Mouse (Mus musculus) adrenal gland, postnatal 14 days (tissue): Measurements from ENCODE around the gene Rpl31. TPM values are rescaled to one million over a fixed set of nuclear protein-coding genes. Genes with fewer than 3 reads are reported as not detected.

ENCODE experiments used
- DNase-seq: peaks from one replicate; pipeline ENCODE4 v3.0.0; 2021; ENCODE audit warnings: mixed read lengths
- long read RNA-seq, 2 experiments: library from polyadenylated mRNA; stranded (forward); transcript quantifications; one replicate each; pipeline ENCODE4 v2.0.0; 2021
- total RNA-seq: library from RNA; stranded (reverse); gene quantifications from 2 replicates; pipeline ENCODE4 v1.2.3, GENCODE M21; 2021

The Rpl31 gene
- total RNA-seq: 875 and 1,080 TPM in 2 replicates
- long read RNA-seq, experiment 1, transcript Rpl31-202 (5 exons, 487 nt): minor isoform, 39 of 153 reads
- long read RNA-seq, experiment 1, transcript Rpl31-201 (5 exons, 1,049 nt): minor isoform, 43 of 153 reads
- long read RNA-seq, experiment 1, transcript Rpl31-204 (3 exons, 468 nt): minor isoform, 5 of 153 reads
- long read RNA-seq, experiment 1, transcript Rpl31-203 (4 exons, 630 nt): major isoform, 52 of 153 reads
- long read RNA-seq, experiment 1, partial matches to known transcripts: 1 of 153 reads
- long read RNA-seq, experiment 1, other reads (novel, unspliced or antisense): 13 of 153 reads
- long read RNA-seq, experiment 2, transcript Rpl31-203 (4 exons, 630 nt): minor isoform, 42 of 179 reads
- long read RNA-seq, experiment 2, transcript Rpl31-202 (5 exons, 487 nt): minor isoform, 36 of 179 reads
- long read RNA-seq, experiment 2, transcript Rpl31-204 (3 exons, 468 nt): minor isoform, 30 of 179 reads
- long read RNA-seq, experiment 2, transcript Rpl31-201 (5 exons, 1,049 nt): major isoform, 51 of 179 reads
- long read RNA-seq, experiment 2, partial matches to known transcripts: 6 of 179 reads
- long read RNA-seq, experiment 2, other reads (novel, unspliced or antisense): 14 of 179 reads

- peak; percentile 99 for DNase-seq
Observed at GRCm38 (mm10) chr1:39367601-39368266, at the start of gene Rpl31. TSS of gene Rpl31 (plus strand) at chr1:39367842.

GRCm38 (mm10) chr1:39317935-39318334 is 49.7 kb upstream of the Rpl31 start:
- peak; percentile 61 for DNase-seq

- DNase-seq: no peak
Observed at GRCm38 (mm10) chr1:39318870-39319269, 48.8 kb upstream of the Rpl31 start.

- no peak for DNase-seq
Observed at GRCm38 (mm10) chr1:39321954-39322353, 45.7 kb upstream of the Rpl31 start.

GRCm38 (mm10) chr1:39325228-39325627 is 42.4 kb upstream of the Rpl31 start:
- DNase-seq: no peak

- no peak for DNase-seq
Observed at GRCm38 (mm10) chr1:39327546-39327945, 40.1 kb upstream of the Rpl31 start.

- peak; percentile 60 for DNase-seq
Observed at GRCm38 (mm10) chr1:39330857-39331594, 36.6 kb upstream of the Rpl31 start.

GRCm38 (mm10) chr1:39332456-39332855 is 35.2 kb upstream of the Rpl31 start:
- DNase-seq: no peak

GRCm38 (mm10) chr1:39335561-39336196 is 32.0 kb upstream of the Rpl31 start:
- DNase-seq: no peak

- no peak for DNase-seq
Observed at GRCm38 (mm10) chr1:39336788-39337187, 30.9 kb upstream of the Rpl31 start.

- no peak for DNase-seq
Observed at GRCm38 (mm10) chr1:39338831-39339230, 28.8 kb upstream of the Rpl31 start.

- no peak for DNase-seq
Observed at GRCm38 (mm10) chr1:39339455-39339854, 28.2 kb upstream of the Rpl31 start.

GRCm38 (mm10) chr1:39340156-39340555 is 27.5 kb upstream of the Rpl31 start:
- no peak for DNase-seq

GRCm38 (mm10) chr1:39340647-39341046 is 27.0 kb upstream of the Rpl31 start:
- DNase-seq: peak; percentile 69

GRCm38 (mm10) chr1:39341807-39342206 is 25.8 kb upstream of the Rpl31 start:
- no peak for DNase-seq

GRCm38 (mm10) chr1:39343242-39343641 is 24.4 kb upstream of the Rpl31 start:
- no peak for DNase-seq

- DNase-seq: no peak
Observed at GRCm38 (mm10) chr1:39344981-39345600, 22.6 kb upstream of the Rpl31 start.

- no peak for DNase-seq
Observed at GRCm38 (mm10) chr1:39349001-39349400, 18.6 kb upstream of the Rpl31 start.

- DNase-seq: no peak
Observed at GRCm38 (mm10) chr1:39349427-39349826, 18.2 kb upstream of the Rpl31 start.

- DNase-seq: no peak
Observed at GRCm38 (mm10) chr1:39361754-39362514, 5.7 kb upstream of the Rpl31 start.

- DNase-seq: no peak
Observed at GRCm38 (mm10) chr1:39362515-39362893, 5.1 kb upstream of the Rpl31 start.
